Mouse (Mus musculus) hindbrain, postnatal 0 days (tissue): Measurements from ENCODE around the gene Slc6a20a. TPM values are rescaled to one million over a fixed set of nuclear protein-coding genes. Genes with fewer than 3 reads are reported as not detected.

Source experiments
- ATAC-seq: fragments of 200-750 bp; cut with Nextera tagmentation; 2 replicates; pipeline ENCODE4 v1.8.0; 2017; ENCODE audit warnings: mild to moderate bottlenecking, moderate TSS enrichment, moderate library complexity
- DNase-seq: peaks from one replicate; pipeline ENCODE4 v3.0.0-alpha.2; 2015; ENCODE audit warnings: low spot score
- H3K27ac ChIP-seq: fragments of 300-500 bp; sonication (generic); 2 replicates; pipeline ENCODE4 v1.5.1; 2014; ENCODE audit warnings: mild to moderate bottlenecking
- H3K27me3 ChIP-seq: fragments of 300-500 bp; sonication (generic); 2 replicates; pipeline ENCODE4 v1.6.1; 2014; ENCODE audit warnings: low read length, mixed read lengths; ENCODE audit not compliant: insufficient read depth
- H3K36me3 ChIP-seq: fragments of 300-500 bp; sonication (generic); 2 replicates; pipeline ENCODE4 v1.6.1; 2014; ENCODE audit warnings: low read length, mixed read lengths; ENCODE audit not compliant: insufficient read depth
- H3K4me1 ChIP-seq: fragments of 300-500 bp; sonication (generic); 2 replicates; pipeline ENCODE4 v1.6.1; 2014; ENCODE audit warnings: antibody characterized with exemption, low read length, mixed read lengths; ENCODE audit not compliant: insufficient read depth
- H3K4me2 ChIP-seq: fragments of 300-500 bp; sonication (generic); 2 replicates; pipeline ENCODE4 v1.6.1; 2014; ENCODE audit warnings: low read depth, mild to moderate bottlenecking, low read length, moderate library complexity, mixed read lengths
- H3K4me3 ChIP-seq: fragments of 300-500 bp; sonication (generic); 2 replicates; pipeline ENCODE4 v1.5.1; 2014; ENCODE audit warnings: low read length
- H3K9ac ChIP-seq: fragments of 300-500 bp; sonication (generic); replicated peaks from 2 replicates; pipeline ENCODE4 v1.6.1; 2014; ENCODE audit warnings: mild to moderate bottlenecking, low read length, moderate library complexity, mixed read lengths
- H3K9me3 ChIP-seq: fragments of 300-500 bp; sonication (generic); 2 replicates; pipeline ENCODE4 v1.6.1; 2016; ENCODE audit warnings: low read length, mixed read lengths
- CTCF ChIP-seq: IDR thresholded peaks from 2 replicates; pipeline ENCODE4 v1.5.1; 2016; ENCODE audit warnings: antibody characterized with exemption, control low read depth, low read depth
- WGBS: fragments of 180-500 bp; shearing (Covaris S2); extraction: QIAGEN DNeasy Blood & Tissue Kit; methylation state at CpG from one replicate; pipeline ENCODE4 v1.1.7; 2014; 5-methylcytosine and 5-hydroxymethylcytosine counted together
- polyA plus RNA-seq: library from polyadenylated mRNA; unstranded; fragments of >200 nt; fragmentation: Nextera tagmentation; extraction: Ambion mirVana; gene quantifications from 2 replicates; pipeline ENCODE4 v1.2.1, GENCODE M21; 2015
- total RNA-seq: library from RNA; depleted of rRNA; stranded (reverse); fragments of >200 nt; gene quantifications from 2 replicates; pipeline ENCODE4 v1.2.3, GENCODE M21; 2014

Slc6a20a gene
- total and polyA plus RNA-seq, 2 experiments from 2014 or later, result 38.6 to 60.8 TPM

DNA sequence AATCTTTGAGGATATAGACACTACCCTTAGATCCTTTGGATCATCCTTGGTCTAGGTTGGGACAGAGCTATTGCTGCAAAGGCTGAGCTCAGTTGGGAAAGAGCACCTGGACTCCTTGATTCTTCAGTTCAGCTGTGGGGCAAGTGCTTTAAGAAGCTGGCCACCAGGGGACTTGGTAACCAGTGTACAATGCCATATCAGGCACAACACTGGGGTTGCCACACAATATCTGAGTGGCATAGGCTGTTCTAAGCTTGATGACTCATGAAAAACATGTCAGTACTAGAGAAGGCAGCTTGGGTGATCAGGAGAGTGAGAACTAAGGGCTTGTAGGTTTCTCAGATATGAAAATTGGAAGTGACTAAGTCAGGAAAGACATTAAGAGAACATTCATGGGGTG is 19.7 kb downstream of the Slc6a20a start:
- DNase-seq, result no peak
- no peak overlapping the region for H3K9ac ChIP-seq
- no peaks in the 10 kb centered on the region for H3K9me3 ChIP-seq
- H3K4me2 ChIP-seq, result no peak overlapping the region
- no peak overlapping the region for H3K27ac ChIP-seq
- ATAC-seq, result no peak
- no peaks in the 10 kb centered on the region for H3K4me1 ChIP-seq
- no peak for TF ChIP-seq CTCF
- no peaks in the 10 kb centered on the region for H3K27me3 ChIP-seq
- H3K36me3 ChIP-seq, result no peaks in the 10 kb centered on the region
- no peak overlapping the region for H3K4me3 ChIP-seq

DNA sequence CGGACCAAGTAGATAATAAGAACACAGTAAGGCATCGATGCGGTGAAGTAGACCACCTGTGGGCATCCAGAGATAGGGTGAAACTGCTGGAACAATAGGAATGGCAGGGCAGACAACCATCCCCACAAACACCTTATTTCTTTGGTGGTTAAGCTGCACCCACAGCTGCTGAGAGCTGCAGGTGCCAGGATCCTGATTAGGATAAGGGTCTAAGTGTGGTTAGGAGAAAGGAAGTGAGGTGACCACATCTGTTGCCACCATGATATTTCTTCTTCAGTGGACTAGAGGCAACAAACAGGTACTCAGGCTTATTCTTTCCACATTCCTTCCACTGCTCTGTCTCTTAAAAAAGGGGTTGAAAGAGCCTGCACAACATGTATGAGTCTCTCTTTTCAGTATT is 21.2 kb downstream of the Slc6a20a start:
- no peak overlapping the region for H3K9ac ChIP-seq
- no peak overlapping the region for H3K27ac ChIP-seq
- no peak overlapping the region for H3K4me2 ChIP-seq
- H3K9me3 ChIP-seq, result no peaks in the 10 kb centered on the region
- 79% methylated on average over 3 of the region's 3 CpGs for WGBS
- no peak for DNase-seq
- H3K4me1 ChIP-seq, result no peaks in the 10 kb centered on the region
- no peak for ATAC-seq
- TF ChIP-seq CTCF, result no peak
- H3K4me3 ChIP-seq, result no peak overlapping the region
- no peaks in the 10 kb centered on the region for H3K27me3 ChIP-seq
- no peaks in the 10 kb centered on the region for H3K36me3 ChIP-seq

DNA sequence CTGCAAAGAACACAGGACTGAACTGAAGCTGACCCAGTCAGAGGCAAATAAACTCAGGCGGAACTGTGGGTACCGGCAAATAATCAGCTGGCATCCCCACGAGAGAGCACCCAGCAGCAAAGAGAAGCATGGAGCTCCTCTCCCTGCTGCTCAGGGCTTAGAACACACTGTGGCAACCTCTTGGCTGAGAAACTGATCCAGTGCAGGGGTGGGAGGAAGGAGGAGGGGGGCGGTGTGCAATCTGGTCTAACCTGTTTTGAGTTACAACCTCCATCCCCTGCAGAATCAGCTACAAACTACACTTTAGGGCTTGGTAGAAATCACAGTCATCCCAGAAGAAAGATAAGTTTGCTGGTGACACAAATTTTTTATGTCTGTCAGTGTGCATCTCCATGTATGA is 27.3 kb downstream of the Slc6a20a start:
- DNase-seq (no peak), ATAC-seq (no peak)
- 48% methylated on average over 4 of the region's 4 CpGs for WGBS

DNA sequence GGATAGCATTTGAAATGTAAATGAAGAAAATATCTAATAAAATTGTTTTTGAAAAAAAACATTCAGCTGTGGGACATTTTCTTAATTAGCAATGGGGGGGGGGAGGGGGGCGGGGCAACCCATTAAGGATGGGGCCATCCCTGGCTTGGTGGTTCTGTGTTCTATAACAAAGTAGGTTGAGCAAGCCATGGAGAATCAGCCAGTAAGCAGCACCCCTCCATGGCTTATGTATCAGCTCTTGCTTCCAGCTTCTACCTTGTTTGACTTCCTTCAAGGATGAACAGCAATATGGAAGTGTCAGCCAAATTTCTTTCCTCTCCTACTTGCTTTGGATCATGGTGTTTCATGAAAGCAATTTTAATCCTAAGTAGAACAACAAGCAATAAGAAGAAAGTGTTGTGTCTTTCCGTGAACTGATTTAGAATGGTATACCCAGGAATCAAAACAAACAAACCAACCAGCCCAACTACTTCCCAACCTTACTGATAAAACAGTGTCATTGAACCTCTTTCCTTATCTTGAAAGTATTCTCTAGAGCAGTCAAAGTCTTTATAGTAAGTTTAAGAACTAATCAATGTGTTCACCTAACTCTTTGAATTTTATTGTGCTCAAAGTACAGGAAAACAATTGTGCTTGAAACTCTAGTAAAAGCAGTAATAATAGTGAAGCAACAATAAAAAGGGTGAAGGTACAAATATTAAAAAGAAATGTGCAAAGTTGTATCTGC is 28.7 kb downstream of the Slc6a20a start:
- Histone ChIP-seq H3K36me3 (no peaks in the 10 kb centered on the region), H3K4me2 (no peak overlapping the region), H3K9me3 (no peaks in the 10 kb centered on the region), H3K27ac (no peak overlapping the region), H3K4me3 (no peak overlapping the region), H3K4me1 (no peaks in the 10 kb centered on the region), H3K9ac (no peak overlapping the region), H3K27me3 (no peaks in the 10 kb centered on the region)
- no peak for DNase-seq
- WGBS, result 88% methylated on average over 1 of the region's 2 CpGs
- ATAC-seq, result no peak
- no peak for TF ChIP-seq CTCF

More for the DNA sequence above, 27.3 kb downstream of the Slc6a20a start:
- Histone ChIP-seq H3K36me3 (no peaks in the 10 kb centered on the region), H3K27me3 (no peaks in the 10 kb centered on the region), H3K4me3 (no peak overlapping the region), H3K9ac (no peak overlapping the region), H3K4me1 (no peaks in the 10 kb centered on the region), H3K27ac (no peak overlapping the region), H3K4me2 (no peak overlapping the region), H3K9me3 (no peaks in the 10 kb centered on the region)
- no peak for TF ChIP-seq CTCF

DNA sequence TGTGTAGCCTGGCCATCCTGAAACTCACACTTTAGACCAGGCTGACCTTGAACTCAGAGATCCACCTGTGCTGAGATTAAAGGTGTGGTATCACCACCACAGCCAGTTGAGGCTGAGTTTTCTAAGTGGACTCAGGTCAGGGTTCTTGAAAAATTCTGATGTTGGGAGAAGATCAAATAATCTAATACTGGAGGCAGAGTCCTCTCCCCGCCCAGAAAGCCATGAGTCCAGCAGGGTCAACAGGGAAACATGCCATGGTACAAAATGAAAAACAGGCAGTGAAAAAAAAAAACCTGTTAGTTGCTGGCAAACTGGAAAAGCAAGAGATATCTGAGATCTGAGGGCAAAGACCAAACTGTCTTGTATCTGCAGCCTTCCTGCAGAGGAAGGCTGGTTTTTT is 38.6 kb downstream of the Slc6a20a start:
- ATAC-seq, result no peak
- Histone ChIP-seq H3K4me3 (no peak overlapping the region), H3K4me1 (no peaks in the 10 kb centered on the region), H3K27ac (no peak overlapping the region), H3K9me3 (no peaks in the 10 kb centered on the region), H3K4me2 (no peak overlapping the region), H3K36me3 (no peaks in the 10 kb centered on the region), H3K27me3 (no peaks in the 10 kb centered on the region), H3K9ac (no peak overlapping the region)
- TF ChIP-seq CTCF, result no peak
- no peak for DNase-seq
- 67% methylated on average over 1 of the region's 1 CpGs for WGBS

DNA sequence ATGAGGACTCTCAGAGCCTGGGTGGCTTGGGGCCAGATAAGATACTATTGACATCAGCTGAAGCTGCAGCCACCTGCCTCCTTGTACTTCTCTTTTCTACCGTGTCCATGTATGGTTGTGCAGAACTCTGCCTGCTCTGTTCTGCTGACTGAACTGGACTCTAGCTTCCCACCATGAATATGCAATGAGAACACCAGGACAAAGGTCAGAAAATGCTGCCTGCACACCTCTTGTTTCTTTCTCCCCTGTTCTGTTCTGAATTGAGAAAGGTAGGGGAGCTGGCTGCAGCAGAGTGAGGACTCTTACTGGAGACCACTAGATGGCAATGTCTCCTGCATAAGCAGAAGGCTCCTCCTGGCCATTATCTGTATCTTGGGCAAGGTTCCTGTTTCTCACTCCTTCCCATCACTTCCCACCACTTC is 40.0 kb downstream of the Slc6a20a start:
- Histone ChIP-seq H3K4me2 (no peak overlapping the region), H3K27ac (no peak overlapping the region), H3K36me3 (no peaks in the 10 kb centered on the region), H3K27me3 (no peaks in the 10 kb centered on the region), H3K4me1 (no peaks in the 10 kb centered on the region), H3K9me3 (no peaks in the 10 kb centered on the region), H3K4me3 (no peak overlapping the region), H3K9ac (no peak overlapping the region)
- no peak for ATAC-seq
- DNase-seq, result peak; percentile 54
- peak; percentile 83 for TF ChIP-seq CTCF
- 96% methylated on average over 1 of the region's 1 CpGs for WGBS

DNA sequence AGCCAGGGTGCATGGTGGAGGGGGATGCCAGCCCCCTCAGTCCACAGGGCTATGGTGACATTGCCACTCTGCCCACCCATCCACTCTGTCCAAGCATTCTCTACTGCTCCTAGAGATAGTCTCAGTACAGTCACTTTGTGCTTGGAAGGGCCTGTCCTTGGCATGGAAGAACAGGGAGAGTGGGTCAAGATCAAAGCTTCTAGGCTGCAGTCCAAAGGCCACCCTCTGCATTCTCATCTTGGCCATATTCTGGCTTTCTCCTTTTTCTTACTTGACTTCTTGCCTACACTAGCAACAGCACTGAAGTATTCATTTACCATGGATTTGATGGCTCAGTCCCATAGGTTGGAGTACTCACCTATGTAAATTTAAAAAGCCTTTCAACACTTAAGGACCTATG is 40.5 kb downstream of the Slc6a20a start:
- H3K4me3 ChIP-seq, result no peak overlapping the region
- ATAC-seq (no peak), DNase-seq (no peak)
- no peak overlapping the region for H3K27ac ChIP-seq
- no peak overlapping the region for H3K9ac ChIP-seq
- H3K9me3 ChIP-seq, result no peaks in the 10 kb centered on the region
- no peak for TF ChIP-seq CTCF
- H3K4me2 ChIP-seq, result no peak overlapping the region
- no peaks in the 10 kb centered on the region for H3K27me3 ChIP-seq
- no peaks in the 10 kb centered on the region for H3K4me1 ChIP-seq
- no peaks in the 10 kb centered on the region for H3K36me3 ChIP-seq
